Mouse (Mus musculus): ENCODE results near the gene Mvd.

Mvd gene

GRCm38 (mm10) chr8:122457171-122457570 is 13.9 kb upstream of the Mvd start:
- DNase-seq (ENCODE audit: low read depth, low spot score) = no peak

- DNase-seq (ENCODE audit: low read depth, low spot score) = no peak
Measured at GRCm38 (mm10) chr8:122454409-122454808, 11.2 kb upstream of the Mvd start.

DNA sequence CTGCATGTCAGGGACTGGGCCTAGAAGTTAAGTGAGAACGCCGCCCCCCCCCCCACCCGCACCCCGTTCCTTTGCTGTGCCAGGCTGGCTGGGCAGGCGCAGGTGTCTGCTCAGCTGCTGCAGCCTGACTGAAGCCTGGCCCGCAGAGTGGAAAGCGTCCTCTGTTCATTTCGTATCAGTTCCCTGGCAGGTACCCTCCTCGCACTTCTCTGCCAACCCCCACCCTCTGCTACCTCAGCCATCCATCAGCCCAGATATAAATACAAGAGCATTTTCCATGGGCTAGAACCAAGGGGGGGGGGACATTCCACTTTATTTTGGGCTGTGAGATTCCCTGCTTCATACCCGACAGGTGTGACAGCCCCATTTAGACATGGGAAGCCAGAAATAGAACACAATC is 8.9 kb upstream of the Mvd start:
- DNase-seq (ENCODE audit: low read depth, low spot score) = no peak

GRCm38 (mm10) chr8:122451161-122451703 is 8.0 kb upstream of the Mvd start:
- DNase-seq (ENCODE audit: low read depth, low spot score) = no peak

- DNase-seq (ENCODE audit: low read depth, low spot score) = no peak
Measured at GRCm38 (mm10) chr8:122445203-122445602, 2.0 kb upstream of the Mvd start.

DNA sequence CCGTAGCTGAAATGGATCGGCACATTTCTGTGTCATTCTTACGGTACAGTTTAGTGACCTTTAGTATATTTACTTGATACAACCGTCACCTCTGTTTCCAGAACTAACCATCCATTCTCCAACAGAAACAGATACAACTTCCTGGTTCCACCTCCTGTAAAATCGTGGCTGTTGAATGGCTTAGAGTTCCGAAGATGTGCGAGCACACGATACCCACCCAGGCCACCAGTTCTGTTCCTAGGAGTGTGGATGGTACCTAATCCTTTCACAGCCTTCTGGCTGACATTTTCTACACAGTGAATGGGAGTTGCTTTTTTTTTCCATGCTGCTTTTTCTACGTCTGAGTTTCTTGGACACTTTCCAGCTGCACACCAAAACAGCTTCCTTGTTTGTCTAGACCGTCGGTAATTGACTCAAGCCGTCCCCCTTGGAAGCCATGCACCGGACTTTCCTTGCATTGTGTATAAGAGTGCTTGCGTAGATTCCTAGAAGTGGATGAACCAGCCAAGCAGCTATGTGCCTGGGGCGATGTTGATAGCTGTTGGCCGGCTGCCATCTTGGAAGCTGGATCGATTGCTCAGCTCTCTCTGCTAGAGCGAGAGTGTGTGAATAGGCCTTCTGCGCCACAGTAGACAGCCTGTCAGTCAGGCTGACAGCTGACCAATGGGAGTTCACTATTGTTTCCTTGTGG is 981 bp upstream of the Mvd start:
- DNase-seq (ENCODE audit: low read depth, low spot score) = peak; percentile 85

DNA sequence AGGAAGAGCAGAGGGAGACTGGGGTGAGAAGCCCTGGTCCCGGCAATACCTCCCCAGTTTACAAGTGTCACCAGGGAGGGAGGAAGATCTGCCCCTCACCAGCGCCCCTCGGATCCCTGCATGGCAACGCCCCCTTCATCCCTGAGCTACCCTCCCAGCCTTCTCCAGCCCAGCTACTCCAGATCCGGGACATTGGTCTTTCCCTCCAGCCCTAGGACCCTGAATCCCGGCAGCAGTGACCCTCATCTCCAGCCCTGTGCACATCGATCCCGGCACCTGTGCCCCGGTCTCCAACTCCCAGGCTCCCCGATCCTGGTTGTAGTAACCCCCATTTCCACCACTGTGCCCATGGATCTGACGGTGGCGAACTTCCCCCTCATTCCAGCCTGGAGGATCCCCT is 441 bp downstream of the Mvd start:
- no peak for DNase-seq (ENCODE audit: low read depth, low spot score)

DNA sequence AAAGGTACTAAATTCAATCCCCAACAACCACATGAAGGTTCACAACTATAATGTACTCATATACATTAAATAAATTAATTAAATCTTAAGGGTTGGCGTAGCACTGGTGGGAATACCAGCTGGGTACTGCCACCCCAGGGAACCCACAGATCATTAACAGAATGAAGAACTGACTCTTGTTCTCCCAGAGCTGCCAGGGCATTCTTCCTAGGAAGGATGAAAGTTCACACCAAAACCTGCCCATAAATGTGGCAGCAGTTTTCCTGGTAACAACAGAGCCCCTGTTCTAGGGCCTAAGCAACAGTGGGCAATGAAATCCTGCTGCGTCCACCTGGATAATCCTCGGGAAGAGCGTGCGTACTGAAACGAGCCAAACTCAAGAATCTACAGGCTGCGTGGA is 866 bp downstream of the Mvd start:
- no peak for DNase-seq (ENCODE audit: low read depth, low spot score)

- no peak for DNase-seq (ENCODE audit: low read depth, low spot score)
Measured at GRCm38 (mm10) chr8:122441326-122441725, 1.9 kb downstream of the Mvd start.

DNA sequence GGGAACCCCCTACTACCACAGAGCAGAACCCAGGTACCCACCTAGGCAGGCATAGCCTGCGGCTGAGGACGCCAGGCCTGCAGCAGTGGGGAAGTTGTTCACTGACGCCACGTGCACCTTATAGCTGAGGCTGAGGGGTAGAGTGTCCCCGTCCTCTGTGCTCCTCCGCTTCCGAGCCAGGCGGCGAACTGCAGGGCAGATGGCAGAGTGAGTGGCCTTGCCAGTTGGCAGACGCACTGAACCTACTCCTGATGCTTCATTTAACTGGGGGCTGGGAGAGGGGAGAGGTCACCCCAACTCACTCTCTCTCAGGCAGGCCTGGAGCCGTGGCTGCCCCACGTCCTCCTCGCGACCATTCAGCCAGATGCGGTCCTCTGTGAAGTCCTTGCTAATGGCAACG is 3.9 kb downstream of the Mvd start:
- DNase-seq (ENCODE audit: low read depth, low spot score) = no peak

DNA sequence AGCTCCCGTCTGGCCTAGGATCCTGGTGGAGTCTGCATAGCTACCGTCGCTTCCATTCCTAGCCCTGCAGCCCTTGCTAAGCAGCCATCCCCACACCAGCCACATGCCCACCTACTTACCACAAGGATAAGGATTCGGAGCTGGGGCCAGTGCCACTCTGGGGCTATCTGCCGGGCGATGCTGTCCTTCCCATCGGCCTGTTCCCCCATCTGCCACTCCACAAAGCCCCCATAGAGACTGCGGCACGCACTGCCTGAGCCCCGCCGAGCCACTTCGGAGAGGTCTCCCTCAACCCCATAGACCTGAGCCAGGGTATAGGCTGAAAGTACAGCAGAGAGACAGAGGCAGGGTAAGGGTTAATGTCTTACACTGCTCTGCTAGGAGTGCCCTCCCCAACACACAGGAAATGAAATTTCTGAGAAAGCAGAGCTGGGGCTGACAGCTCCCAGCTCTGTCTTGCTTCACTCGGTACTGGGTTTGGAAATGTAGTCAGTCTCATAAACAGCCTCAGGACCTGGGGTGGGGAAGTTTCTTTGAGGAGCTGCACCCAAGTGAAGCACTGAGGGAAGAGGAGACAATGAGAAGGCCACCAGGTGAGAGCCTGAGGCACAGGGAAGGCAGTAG is 5.4 kb downstream of the Mvd start:
- peak; percentile 64 for DNase-seq (ENCODE audit: low read depth, low spot score)

- DNase-seq (ENCODE audit: low read depth, low spot score) = peak; percentile 61
Measured at GRCm38 (mm10) chr8:122436586-122437125, 6.6 kb downstream of the Mvd start.

GRCm38 (mm10) chr8:122436146-122436545 is 7.1 kb downstream of the Mvd start:
- peak; percentile 60 for DNase-seq (ENCODE audit: low read depth, low spot score)

DNA sequence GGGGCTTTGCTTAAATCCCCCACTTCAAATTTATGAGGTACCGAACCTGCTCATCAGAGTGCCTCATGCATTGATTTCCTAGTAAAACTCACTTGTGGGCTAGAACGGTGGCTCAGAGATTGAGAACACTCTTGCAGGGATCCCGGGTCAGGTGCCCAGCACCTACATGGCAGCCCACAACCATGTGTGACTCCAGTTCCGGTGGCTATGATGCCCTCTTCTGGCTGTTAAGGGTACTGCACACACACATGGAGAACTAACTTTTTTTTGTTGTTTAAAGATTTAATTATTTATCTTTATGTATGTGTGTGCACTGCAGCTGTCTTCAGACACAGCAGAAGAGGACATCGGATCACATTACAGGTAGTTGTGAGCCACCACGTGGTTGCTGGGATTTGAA is 7.8 kb downstream of the Mvd start:
- DNase-seq (ENCODE audit: low read depth, low spot score) = peak; percentile 63

DNA sequence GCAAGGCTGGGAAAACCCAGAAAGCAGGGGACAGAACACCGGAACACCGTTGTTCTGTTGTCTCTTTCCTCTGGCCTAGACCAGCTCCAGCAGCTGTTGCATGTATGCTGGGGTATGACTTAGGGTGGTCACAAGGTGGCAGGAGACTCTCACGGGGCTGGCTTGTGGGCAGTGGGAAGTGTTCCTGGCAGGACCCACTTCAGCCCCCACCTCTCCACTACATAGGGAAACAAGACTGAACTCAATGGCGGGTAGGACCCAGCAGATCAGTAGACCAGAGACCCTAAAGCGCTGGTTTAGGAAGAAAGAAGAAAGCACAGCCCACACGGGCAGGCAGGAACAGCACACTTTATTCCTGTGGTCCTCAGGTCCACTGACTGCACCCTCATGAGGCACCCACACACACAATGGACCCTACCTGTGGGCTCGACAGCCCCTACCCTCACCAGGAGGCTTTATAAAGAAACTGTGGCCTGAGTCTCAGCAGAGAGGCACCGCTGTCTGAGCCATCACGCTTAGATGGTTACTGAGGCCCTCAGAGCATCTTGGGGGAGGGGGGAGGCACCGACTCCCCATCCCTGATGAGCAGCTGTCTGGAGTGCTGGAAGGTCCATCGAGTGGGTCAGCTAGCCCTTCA is 9.8 kb downstream of the Mvd start:
- DNase-seq (ENCODE audit: low read depth, low spot score) = no peak

DNA sequence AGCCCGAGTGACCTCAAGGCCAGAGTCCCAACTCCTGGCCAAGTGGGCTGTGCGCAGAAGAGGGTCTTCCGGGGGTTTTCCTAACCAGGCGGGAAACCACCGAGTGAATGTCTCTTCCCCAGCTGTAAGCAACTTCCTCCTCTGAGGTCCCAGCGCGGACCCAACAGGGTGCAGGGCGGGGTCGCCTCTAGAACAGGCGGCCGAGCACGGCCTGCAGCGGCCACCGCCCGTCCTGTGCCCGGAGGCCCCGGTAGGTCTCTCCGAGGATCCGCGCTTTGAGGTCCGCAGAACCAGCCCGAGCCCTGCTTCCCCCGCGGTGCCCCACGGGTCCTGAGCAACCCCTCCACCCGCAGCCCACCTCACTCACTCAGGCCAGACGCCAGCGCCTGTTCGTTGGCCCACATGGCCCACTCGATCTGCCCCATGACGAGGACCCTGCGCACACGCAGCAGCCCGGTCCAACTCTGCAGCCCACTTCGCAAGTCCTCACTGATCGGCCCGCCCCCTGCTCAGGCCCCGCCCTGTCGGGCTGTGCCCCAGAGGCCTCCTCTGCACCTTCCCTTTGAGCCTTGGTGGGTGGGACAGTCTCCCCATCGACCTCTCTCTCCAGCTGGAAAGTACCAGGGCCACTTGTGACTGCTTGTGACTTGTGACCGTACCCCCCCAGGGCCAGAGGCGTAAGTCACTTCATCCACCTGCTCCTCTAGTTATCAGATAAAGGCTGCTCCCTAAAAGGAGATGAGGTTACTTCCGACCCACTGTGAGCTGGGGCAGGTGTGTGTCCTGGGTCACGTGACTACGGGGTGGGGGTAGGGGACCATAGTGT is 10.6 kb downstream of the Mvd start, which contains the start of gene Cyba:
Gene Cyba, minus strand, starts transcription at position 488 of the 826 bp plus-strand sequence.
- DNase-seq (ENCODE audit: low read depth, low spot score) = peak; percentile 90

GRCm38 (mm10) chr8:122431694-122432442 is 11.4 kb downstream of the Mvd start:
- DNase-seq (ENCODE audit: low read depth, low spot score) = peak; percentile 40

DNA sequence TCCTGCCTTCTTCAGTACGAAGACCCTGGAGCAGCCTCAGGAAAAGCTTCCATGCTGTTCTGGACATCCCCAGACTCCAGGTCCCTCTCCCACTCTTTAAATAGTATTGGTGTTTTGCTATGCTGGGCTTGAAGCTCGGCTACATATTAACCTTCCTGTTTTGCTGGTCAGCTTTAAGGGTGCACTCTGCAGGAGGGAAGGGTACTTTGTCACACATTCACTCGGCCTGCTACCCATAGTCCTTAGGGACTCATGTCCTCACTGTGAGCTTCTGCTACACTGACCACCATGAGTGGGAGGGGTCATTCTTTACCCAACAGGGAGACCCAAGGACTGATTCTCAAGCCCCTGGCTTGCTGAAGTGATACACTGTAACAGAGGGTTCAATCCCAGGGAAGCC is 12.6 kb downstream of the Mvd start:
- no peak for DNase-seq (ENCODE audit: low read depth, low spot score)

GRCm38 (mm10) chr8:122430058-122430636 is 13.1 kb downstream of the Mvd start:
- DNase-seq (ENCODE audit: low read depth, low spot score) = peak; percentile 33

DNA sequence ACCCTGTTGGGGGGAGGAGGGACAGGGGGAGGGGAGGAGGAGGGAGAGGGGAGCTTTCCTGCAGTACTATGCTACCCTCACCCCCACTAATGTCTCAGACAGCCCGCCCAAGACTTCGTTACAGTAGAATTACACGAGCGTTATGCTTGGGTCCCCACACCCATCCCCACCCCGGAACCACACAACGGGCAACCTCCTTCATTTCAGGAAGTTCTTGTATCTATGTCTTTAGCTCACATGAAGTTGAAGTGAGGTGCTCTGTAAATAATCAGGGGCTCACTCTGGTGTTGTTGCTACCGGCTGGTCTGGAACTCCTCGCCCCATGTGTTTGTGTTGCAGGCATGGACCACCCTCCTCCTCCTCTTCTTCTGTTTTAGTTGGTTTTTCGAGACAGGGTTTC is 15.1 kb downstream of the Mvd start:
- DNase-seq (ENCODE audit: low read depth, low spot score) = peak; percentile 18

Data from CD4-positive, CD25-positive, alpha-beta regulatory T cell, adult 2 months (primary cell).